Mouse (Mus musculus) gastrocnemius, postnatal 10 days (tissue): ENCODE results near the gene Padi3. TPM values are rescaled to one million over a fixed set of nuclear protein-coding genes. Genes with fewer than 3 reads are reported as not detected.

Experiments used
- total RNA-seq, 2 experiments: library from RNA; stranded (reverse); gene quantifications; 2 replicates each; pipeline ENCODE4 v1.2.3; 2021

The Padi3 gene
- total RNA-seq, 2 experiments from 2014 or later = 0.65 to 0.75 TPM

Other genes starting within 250 kb of the Padi3 start
- 10 to 100 TPM; 50.3 to 53.7 TPM for gene Arhgef10l, start 144.6 kb downstream of the Padi3 start, total RNA-seq
- 10 to 100 TPM; 23.4 to 30.2 TPM for gene Rcc2, start 110.1 kb downstream of the Padi3 start, total RNA-seq
- gene Padi6, start 68.0 kb downstream of the Padi3 start, total RNA-seq = not detected
- under 1 TPM; 0.35 to 0.90 TPM for gene Padi4, start 36.4 kb downstream of the Padi3 start, total RNA-seq
- gene Padi1, start 35.1 kb upstream of the Padi3 start, total RNA-seq = under 1 TPM in 1 of 2 experiments, not detected in 1; 0.09 TPM
- gene Padi2, start 95.7 kb upstream of the Padi3 start, total RNA-seq = 100 to 1,000 TPM in 1 of 2 experiments, 10 to 100 TPM in 1; 96.8 to 105 TPM
- gene Sdhb, start 150.6 kb upstream of the Padi3 start, total RNA-seq = 100 to 1,000 TPM; 406 to 464 TPM
- 10 to 100 TPM; 19.1 to 25.9 TPM for gene Atp13a2, start 176.2 kb upstream of the Padi3 start, total RNA-seq
- 10 to 100 TPM; 79.1 to 88.6 TPM for gene Mfap2, start 199.8 kb upstream of the Padi3 start, total RNA-seq
- gene Crocc, start 249.9 kb upstream of the Padi3 start, total RNA-seq = 1 to 10 TPM; 3.8 to 9.3 TPM